Mouse (Mus musculus): Measurements from ENCODE around the gene Fam76a.

DNA sequence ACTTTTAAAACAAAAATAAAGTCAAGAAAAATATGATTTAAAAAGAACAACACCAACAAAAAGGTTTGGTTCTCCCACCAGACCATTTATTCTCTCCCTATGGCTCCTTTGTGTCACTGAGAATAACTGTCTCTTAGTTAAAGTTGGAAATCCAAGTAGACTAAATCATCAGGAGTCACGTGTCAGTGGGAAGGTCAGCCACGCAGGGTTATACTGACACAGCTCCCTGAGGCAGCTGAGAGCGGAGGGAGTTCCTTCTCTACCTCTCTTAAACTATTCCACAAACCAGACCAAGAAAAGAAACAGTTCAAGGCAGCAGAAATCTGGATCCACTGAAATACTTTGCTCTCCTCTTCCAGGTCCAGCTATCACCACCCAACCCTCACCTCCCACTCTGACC, 51.2 kb downstream of the Fam76a start:
- TF ChIP-seq CTCF (IDR thresholded peaks at IDR 0.05; ENCODE audit: low read depth, low read length) (no peak), EP300 (IDR thresholded peaks at IDR 0.05; ENCODE audit: insufficient read depth, low read depth, low read length) (no peak)

Measured in ES-Bruce4 (cell line).